Mouse (Mus musculus): ENCODE data around the gene Gin1. TPM values are rescaled to one million over a fixed set of nuclear protein-coding genes. Genes with fewer than 3 reads are reported as not detected.
"Not testable (repeated sequence)": the region's sequence is repeated elsewhere in the genome, so short reads cannot be mapped to it uniquely, and the experiment has no call there.

The Gin1 gene
- total and polyA plus RNA-seq, 3 experiments: 13.6 to 20.6 TPM; not detected in 1

DNA sequence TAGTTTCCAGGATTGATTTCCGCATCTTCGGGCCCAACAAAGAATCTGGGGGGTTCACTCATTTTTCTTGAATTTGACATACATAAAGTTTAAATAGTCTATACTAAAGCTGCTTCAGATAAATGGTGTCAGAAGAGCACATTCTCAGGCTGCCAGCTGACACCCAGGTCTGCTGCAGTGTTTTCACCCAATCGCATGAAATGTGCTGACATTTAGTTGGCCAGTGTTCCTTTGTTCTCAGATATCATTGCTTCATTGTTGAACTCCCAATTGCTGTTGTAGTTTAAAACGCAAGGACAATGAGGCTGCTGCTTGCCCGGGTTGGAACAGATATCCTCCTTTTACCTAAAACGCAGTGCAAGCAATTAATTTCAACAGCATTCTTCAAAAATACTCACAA is 8.5 kb upstream of the Gin1 start:
- no peak for DNase-seq (ENCODE audit: low read depth, low spot score)
- no peak overlapping the region for H3K9ac ChIP-seq (ENCODE audit: control insufficient read depth, low read depth, low read length, poor library complexity, severe bottlenecking)
- TF ChIP-seq KAT2A (conservative IDR thresholded peaks at IDR 0.05; ENCODE audit: low read depth, low read length) (no peak), EP300 (IDR thresholded peaks at IDR 0.05; ENCODE audit: low read depth in 1 of 2, low read length in 2 of 2) (no peak), ELF1 (IDR thresholded peaks at IDR 0.05; ENCODE audit: low read depth, low read length) (no peak), CHD1 (IDR thresholded peaks at IDR 0.05; ENCODE audit: low read depth, low read length) (no peak), HCFC1 (IDR thresholded peaks at IDR 0.05; ENCODE audit: low read depth, low read length) (no peak), JUND (IDR thresholded peaks at IDR 0.05; ENCODE audit: low read depth, low read length) (no peak), RCOR1 (IDR thresholded peaks at IDR 0.05; ENCODE audit: low read depth, low read length) (no peak), GABPA (IDR thresholded peaks at IDR 0.05; ENCODE audit: low read depth, low read length) (no peak), MAX (IDR thresholded peaks at IDR 0.05; ENCODE audit: low read length) (no peak)
- H3K4me3 ChIP-seq (ENCODE audit: control insufficient read depth in 1 of 2, insufficient read depth in 1 of 2, low read depth in 2 of 2, low read length in 2 of 2): no peak overlapping the region
- H3K27me3 ChIP-seq (ENCODE audit: control insufficient read depth in 1 of 2, insufficient read depth in 2 of 2, low read length in 2 of 2): no peaks in the 10 kb centered on the region
- peaks cover 6 to 52% of the 10 kb centered on the region in 2 experiments; a peak in 3 of 4 replicates for H3K36me3 ChIP-seq (ENCODE audit: control insufficient read depth in 1 of 2, insufficient read depth in 2 of 2, low read length in 2 of 2)
- H3K9me3 ChIP-seq (replicated peaks; ENCODE audit: insufficient read depth, low read length): no peaks in the 10 kb centered on the region
- no peak overlapping the region for H3K27ac ChIP-seq (ENCODE audit: control insufficient read depth, low read depth, low read length)
- peaks cover 0 to 2% of the 10 kb centered on the region in 2 experiments; a peak in 1 of 4 replicates for H3K4me1 ChIP-seq (ENCODE audit: control insufficient read depth in 1 of 2, insufficient read depth in 2 of 2, low read length in 2 of 2)
- H3K79me2 ChIP-seq (ENCODE audit: control insufficient read depth, insufficient read depth, low read length, poor library complexity): peaks cover 24% of the 10 kb centered on the region

GRCm38 (mm10) chr1:97765712-97766111 is 4.3 kb upstream of the Gin1 start:
- not testable (repeated sequence) for H3K9ac ChIP-seq (ENCODE audit: control insufficient read depth, low read depth, low read length, poor library complexity, severe bottlenecking); H3K4me3 ChIP-seq (ENCODE audit: control insufficient read depth in 1 of 2, insufficient read depth in 1 of 2, low read depth in 2 of 2, low read length in 2 of 2); DNase-seq (ENCODE audit: low read depth, low spot score); H3K27me3 ChIP-seq (ENCODE audit: control insufficient read depth in 1 of 2, insufficient read depth in 2 of 2, low read length in 2 of 2); H3K27ac ChIP-seq (ENCODE audit: control insufficient read depth, low read depth, low read length); H3K9me3 ChIP-seq (replicated peaks; ENCODE audit: insufficient read depth, low read length)
- Histone ChIP-seq H3K79me2 (ENCODE audit: control insufficient read depth, insufficient read depth, low read length, poor library complexity) (peaks cover 49% of the 10 kb centered on the region), H3K36me3 (ENCODE audit: control insufficient read depth in 1 of 2, insufficient read depth in 2 of 2, low read length in 2 of 2) (peaks cover 19 to 20% of the 10 kb centered on the region in 2 experiments), H3K4me1 (ENCODE audit: control insufficient read depth in 1 of 2, insufficient read depth in 2 of 2, low read length in 2 of 2) (peaks cover 3 to 17% of the 10 kb centered on the region in 2 experiments; a peak in 3 of 4 replicates)

DNA sequence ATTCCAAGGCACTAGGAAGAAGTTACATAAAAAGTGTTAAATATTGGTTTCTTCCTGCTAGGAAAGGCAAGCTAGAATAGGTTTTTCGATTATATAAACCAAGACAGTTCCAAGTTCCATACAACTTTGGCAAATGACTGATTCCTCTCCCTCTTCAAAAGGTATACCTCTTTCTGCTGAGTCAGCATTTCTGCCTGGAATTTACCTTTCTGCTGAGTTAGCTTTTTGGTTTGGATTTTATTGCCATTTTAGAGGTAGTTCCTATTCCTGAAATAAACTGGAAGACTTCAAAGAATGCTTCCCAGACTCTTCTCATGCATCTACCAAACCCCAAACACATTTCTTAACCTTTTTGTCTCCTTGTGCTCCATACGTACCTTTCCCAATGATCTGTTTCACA is 1.9 kb upstream of the Gin1 start:
- peak; percentile 43 for DNase-seq (ENCODE audit: low read depth, low spot score)
- H3K9me3 ChIP-seq (replicated peaks; ENCODE audit: insufficient read depth, low read length): no peaks in the 10 kb centered on the region
- peaks cover 9 to 33% of the 10 kb centered on the region in 2 experiments for H3K4me1 ChIP-seq (ENCODE audit: control insufficient read depth in 1 of 2, insufficient read depth in 2 of 2, low read length in 2 of 2)
- 0 out of 2 replicates have a peak, but pooled peaks have one; percentile 11 for TF ChIP-seq CHD1 (IDR thresholded peaks at IDR 0.05; ENCODE audit: low read depth, low read length)
- TF ChIP-seq MXI1 (IDR thresholded peaks at IDR 0.05; ENCODE audit: low read depth, low read length): peak; percentile 56
- peak; percentile 100 for TF ChIP-seq MAFK (IDR thresholded peaks at IDR 0.05; ENCODE audit: borderline replicate concordance, low read depth, low read length)
- TF ChIP-seq UBTF (IDR thresholded peaks at IDR 0.05; ENCODE audit: borderline replicate concordance, insufficient read depth, low read depth, low read length): no peak
- peak; percentile 35; the same call in 1 of the 2 replicates for TF ChIP-seq SIN3A (IDR thresholded peaks at IDR 0.05; ENCODE audit: low read length)
- TF ChIP-seq TBP (IDR thresholded peaks at IDR 0.05; ENCODE audit: low read depth, low read length): no peak
- TF ChIP-seq EP300 (IDR thresholded peaks at IDR 0.05; ENCODE audit: low read depth in 1 of 2, low read length in 2 of 2): peak in 1 of 2 experiments; percentile 37; a peak in 1 of 4 replicates
- peak; percentile 48; the same call in 1 of the 2 replicates for TF ChIP-seq ETS1 (IDR thresholded peaks at IDR 0.05; ENCODE audit: low read depth, low read length)
- peaks cover 55% of the 10 kb centered on the region for H3K79me2 ChIP-seq (ENCODE audit: control insufficient read depth, insufficient read depth, low read length, poor library complexity)
- H3K4me3 ChIP-seq (ENCODE audit: control insufficient read depth in 1 of 2, insufficient read depth in 1 of 2, low read depth in 2 of 2, low read length in 2 of 2): peak overlapping the region; percentile 38 to 97; a peak in 3 of 4 replicates
- peaks cover 9 to 36% of the 10 kb centered on the region in 2 experiments; a peak in 3 of 4 replicates for H3K36me3 ChIP-seq (ENCODE audit: control insufficient read depth in 1 of 2, insufficient read depth in 2 of 2, low read length in 2 of 2)
- H3K27me3 ChIP-seq (ENCODE audit: control insufficient read depth in 1 of 2, insufficient read depth in 2 of 2, low read length in 2 of 2): no peaks in the 10 kb centered on the region
- peak overlapping the region; percentile 84; the same call in 1 of the 2 replicates for H3K9ac ChIP-seq (ENCODE audit: control insufficient read depth, low read depth, low read length, poor library complexity, severe bottlenecking)
- H3K27ac ChIP-seq (ENCODE audit: control insufficient read depth, low read depth, low read length): no peak overlapping the region
